Mouse (Mus musculus): ENCODE measurements at regions not wholly inside any gene's neighbourhood (a gene's known extent, or its start where the extent isn't known, plus 50 kb on each side); places are given as distances from the start of the nearest gene placed in this dataset.
"Not testable (repeated sequence)": the region's sequence is repeated elsewhere in the genome, so short reads cannot be mapped to it uniquely, and the experiment has no call there.

DNA sequence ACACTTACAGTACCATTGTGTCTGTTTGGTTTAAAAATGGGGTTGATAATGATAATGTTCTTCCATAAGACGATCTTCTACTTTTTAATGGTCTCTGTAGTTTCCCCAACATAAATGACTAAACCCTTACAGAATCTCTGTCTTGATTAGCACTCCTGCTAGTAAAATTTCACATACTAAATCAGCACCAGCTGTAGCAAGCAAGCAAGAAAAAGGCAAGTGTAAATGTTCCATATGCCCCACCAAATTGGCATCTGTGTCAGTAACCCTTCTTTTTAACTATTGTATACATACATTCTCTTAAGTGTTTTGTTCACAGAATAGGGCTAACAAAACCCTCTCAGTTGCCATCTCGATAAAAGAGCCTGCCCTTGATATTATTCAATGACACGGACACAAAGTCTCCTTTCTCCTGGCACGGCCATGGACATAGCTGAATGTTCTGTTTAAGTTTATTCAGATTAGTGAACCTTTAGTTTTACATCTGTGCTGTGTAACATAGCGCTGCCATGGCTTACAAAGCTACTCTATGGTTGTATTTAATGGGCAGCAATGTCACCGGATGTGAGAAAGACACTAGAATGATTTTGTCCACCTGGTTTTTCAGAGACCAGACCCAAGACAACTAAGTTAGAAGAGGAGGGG lies 414.3 kb downstream of the Gtdc1 start:
- no peak for DNase-seq

DNA sequence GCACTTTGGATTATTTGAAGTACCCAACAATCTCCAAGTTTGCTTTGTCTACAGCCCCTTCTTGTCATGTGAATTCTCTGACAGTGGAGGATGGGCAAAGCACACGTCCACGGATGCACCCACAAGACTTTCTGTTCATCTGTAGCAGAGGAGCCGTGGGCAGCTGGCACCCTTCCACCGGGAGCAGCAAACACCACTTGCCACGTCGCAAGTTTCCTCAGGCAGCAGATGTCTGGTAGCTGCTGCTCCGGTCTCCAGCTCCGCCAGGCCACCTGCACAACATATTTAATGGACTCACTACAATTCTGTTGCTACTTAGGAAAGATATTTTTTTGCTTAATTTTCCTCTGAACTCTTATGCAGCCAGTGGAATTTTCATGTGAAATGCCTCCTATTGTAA lies 415.1 kb downstream of the Gtdc1 start:
- DNase-seq = peak; percentile 87

DNA sequence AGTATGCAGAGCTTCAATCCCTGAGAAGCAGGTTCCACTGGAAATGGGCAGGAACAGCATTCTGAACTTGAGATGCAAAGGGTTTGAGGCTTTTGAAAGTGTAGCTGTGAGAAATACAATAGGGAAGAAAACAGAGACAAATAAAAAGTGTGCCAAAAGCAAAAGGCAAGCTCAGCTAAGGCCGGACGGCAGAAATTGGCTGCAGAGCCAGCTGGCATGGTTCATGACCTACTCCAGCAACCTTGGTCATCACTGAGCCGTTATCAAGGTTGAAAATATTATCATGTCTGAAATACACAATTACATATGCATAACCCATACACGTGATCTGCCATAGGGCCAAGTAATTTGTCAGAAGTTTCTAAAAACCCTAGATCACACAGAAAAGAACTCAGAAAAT lies 418.4 kb downstream of the Gtdc1 start:
- DNase-seq = no peak

DNA sequence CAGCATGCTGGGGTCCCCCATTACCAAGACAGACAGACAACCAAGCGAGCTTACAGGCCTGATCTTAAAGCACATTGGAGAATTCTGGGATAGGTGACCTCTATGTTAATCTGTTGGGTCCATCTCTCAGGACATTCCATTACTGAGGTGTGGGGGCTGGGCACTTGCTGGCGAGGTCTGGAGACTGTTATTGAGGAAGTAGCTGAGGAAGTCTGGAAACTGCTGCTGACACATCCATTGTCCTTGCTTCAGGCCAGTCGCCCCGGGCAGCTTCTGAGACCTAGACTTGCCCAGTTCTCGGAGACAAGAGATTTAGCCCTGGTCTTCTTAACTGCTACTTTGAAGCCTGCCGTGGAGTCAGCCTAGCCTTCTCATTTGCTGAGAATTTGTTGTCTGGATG lies 423.2 kb downstream of the Gtdc1 start:
- no peak for DNase-seq

DNA sequence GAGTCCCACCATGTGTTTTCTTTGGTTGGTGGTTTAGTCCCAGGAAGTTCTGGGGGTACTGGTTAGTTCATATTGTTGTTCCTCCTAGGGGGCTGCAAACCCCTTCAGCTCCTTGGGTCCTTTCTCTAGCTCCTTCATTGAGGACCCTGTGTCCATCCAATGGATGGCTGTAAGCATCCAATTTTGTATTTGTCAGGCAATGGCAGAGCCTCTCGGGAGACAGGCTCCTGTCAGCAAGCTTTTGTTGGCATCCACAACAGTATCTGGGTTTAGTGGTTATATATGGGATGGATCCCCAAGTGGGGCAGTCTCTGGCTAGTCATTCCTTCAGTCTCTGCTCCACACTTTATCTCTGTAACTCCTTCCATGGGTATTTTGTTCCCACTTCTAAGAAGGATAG lies 436.7 kb downstream of the Gtdc1 start:
- not testable (repeated sequence) for DNase-seq

DNA sequence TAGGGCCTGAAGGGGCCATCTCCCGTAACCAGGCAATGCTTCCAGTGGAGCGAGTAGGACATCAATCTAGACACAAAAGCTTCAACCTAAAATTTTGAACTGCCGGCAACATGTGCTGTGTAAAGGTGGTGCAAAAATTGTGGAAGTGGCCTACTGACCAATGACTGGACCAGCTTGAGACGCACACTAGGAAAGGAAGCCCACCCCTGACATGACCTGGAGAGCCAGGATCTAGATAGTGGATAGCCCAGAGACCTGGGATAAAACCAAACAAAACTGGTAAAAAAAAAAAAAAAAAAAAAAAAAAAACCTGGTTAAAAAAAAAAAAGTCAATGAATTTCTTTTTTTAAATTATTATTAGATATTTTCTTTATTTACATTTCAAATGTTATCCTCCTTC lies 437.2 kb downstream of the Gtdc1 start:
- no peak for DNase-seq

DNA sequence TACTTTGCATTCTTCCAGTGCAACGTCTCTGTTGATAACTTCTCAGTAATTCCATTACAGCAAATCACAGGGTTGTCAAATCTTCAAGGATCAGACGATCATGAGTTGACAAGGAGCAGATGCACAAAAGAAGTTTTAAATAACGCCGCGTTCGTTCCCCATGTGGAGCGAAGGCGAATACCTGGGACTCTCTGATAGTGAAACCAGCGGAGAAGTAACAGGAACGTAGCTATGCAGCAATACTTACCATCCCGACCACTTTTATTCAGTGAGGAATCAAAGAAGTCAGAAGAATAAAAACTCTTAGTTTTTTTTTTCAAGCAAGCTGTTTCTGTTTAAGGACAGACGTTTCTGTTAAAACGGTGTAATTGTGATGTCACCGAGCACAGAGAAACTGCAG lies 441.6 kb downstream of the Gtdc1 start:
- no peak for DNase-seq

DNA sequence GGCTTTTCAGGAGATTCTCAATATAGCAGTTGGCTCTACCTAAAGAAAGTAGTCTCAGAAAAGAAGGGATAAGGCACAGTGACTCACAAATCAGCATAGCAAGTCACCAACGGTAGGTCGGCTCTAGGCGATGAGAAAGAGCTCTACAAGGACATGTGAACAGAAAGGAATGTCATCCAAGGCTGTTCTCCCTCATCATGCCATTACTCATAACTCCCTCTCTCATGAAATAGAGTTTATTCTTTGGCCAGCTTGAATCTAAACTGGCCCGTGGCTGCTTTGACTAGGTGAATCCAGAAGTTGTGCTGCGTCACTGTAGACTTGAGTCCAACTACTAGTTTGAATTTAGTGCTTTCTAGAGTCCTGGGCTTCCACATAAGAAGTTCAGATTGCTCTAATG lies 447.7 kb downstream of the Gtdc1 start:
- no peak for DNase-seq

DNA sequence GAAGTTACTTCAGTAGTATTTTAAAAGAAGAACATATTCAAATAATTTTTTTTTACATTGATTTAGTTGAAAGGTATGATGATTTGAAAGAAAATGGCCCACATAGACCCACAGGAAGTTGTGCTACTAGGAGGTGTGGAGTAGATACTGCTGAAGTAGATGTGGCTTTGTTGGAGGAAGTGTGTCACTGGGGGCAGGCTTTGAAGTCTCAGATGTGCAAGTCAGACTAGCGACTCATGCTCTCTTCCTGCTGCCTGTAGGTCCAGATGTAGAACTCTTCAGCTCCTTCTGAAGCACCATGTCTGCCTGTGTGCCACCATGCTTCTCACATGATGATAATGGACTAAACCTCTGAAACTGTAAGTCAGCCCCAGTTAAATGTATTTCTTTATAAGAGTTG lies 452.0 kb downstream of the Gtdc1 start:
- DNase-seq = no peak

DNA sequence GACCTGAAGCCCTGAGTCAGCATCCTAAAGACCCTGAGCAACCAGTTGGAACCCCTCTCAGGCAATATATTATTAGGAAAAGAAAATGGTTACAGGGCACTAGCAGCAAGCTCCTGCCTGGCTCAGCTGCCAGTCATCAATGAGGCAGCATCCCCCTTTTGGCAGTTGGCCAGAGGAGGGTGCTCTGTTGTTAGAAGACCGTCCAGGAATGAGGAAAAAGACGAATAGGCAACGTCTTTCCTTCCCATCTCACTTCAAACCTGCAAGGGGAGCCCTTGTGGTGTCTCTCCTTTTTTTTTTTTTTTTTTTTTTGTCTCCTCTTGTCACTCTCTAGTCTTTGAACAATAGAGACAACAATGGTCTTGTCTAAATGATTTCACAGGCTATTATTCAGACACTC lies 452.8 kb downstream of the Gtdc1 start:
- no peak for DNase-seq

DNA sequence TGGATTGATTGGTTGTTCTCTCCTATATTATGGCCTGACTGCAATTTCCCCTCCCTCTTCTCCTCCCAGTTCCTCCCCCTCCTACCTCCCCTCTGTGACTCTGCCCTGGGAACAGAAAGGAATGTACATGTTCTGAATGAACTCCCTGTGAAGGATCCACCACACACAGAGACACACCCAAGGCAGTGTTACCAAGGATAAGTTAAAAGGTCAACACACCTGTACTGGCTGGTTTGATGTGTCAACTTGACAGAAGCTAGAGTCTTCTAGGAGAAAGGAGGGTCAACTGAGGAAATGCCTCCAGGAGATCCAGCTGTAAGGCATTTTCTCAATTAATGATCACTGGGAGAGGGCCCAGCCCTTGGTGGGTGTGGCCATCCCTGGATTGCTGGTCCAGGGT lies 456.1 kb downstream of the Gtdc1 start:
- DNase-seq = no peak

DNA sequence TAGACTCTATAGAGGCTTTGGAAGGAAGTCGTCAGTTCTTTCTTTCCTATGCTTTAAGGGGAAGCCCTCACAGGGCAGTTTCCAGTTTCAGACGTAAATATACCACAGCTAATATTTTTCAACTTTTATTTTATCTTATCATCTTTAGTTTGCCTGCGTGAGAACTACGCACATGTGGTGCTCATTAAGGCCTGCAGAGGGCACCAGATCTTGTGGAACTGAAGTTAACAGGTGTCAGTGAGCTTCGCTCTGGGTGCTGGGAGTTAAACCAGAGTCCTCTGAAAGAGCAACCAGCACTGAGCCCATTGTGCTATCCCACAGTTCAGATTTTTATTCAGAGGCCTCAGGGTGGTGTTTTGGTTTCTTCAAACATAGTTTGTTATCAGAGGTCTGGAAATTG lies 456.5 kb downstream of the Gtdc1 start:
- no peak for DNase-seq

DNA sequence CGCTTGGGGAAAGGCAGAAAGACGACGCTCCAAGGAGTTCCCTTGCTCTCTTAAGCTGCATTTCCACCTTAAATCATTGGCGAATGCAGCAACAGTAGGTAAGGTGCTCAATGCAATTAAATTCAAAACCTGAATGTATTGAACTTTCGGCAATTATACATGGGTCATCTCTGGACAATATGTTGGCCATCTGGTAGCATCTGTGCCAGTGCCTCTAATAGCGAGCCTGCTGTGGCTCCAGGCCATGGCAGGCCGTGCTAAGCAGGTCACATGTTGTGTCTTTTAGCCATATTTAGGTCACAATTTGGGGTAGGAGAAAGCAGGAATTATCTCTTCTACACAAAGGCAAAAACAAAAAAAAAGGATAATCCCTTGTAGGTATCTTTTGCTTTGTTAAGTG lies 462.8 kb downstream of the Gtdc1 start:
- no peak for DNase-seq

DNA sequence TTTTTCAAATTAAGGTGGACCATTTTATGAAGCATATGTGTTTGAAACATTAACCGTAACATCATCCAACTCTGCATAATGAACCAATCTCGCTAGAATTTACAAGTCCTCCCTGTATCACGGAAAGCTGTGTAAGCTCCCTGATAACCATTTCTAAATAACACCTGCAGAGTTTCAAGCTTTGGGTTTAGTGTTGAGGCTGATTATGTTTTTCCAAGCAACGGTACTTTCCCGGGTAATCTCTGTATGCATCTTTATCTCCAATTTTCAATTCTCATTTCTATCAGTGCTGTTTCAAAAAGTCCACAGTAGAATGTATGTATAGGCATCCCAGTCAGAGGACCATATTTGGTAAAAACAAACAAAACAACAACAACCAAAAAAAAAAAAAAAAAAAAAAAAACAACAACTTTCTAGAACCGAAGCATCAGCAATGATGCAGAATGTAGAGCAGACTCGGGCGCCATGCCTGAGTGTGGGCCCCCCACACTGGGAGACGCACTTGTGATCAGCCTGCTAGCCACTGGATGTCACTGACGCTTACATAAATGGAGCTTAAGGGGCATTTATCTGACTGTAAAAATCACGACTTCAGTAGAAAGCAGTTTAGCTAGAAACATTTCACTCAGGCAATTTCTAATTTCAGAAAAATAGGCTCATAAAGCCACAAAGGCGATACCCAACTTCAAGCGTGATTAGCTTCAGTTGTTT lies 464.7 kb downstream of the Gtdc1 start:
- DNase-seq = no peak

DNA sequence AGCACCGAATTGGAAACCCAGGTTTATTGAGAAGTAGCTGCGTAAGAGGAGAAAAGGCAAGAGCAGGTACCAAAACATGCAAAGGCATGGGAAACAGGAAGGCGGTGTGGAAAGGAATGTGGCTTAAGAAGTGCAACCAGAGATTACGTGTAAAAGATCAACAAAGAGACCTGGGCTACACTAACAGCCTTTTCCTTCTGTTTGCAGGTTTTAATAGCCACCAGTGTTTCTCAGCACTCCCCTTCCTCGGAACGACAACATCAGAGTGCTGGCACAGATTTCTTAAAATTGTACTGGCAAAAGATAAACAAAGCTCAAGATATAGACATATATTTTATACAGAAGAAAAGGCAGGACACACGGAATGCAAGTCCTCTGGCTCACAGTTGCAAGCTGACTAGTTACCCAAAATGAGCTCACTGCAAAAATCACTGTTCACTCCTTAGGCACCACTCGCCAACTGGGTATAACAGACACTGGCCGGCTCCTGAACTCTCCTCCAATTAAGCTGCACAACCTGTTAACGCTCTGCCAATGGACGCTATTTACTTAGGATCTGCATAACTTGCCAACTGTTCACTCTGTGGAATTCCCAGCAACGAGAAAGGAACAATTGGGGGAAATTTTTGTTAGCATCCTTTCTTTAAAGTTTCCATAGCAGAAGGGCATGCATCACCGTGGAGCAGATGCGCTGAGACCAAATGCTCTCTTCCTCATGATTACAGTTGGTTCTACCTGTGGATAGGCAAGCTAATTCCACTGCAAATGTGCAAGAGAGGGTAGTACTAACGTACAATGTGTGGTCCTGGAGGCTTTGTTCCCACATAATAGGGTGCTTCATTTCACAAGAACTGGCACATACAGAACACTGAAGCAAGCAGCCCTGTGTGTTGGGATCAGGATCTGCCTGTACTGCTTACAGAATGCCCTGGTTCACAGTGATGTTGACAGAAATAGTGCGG lies 465.9 kb downstream of the Gtdc1 start:
- DNase-seq = no peak

DNA sequence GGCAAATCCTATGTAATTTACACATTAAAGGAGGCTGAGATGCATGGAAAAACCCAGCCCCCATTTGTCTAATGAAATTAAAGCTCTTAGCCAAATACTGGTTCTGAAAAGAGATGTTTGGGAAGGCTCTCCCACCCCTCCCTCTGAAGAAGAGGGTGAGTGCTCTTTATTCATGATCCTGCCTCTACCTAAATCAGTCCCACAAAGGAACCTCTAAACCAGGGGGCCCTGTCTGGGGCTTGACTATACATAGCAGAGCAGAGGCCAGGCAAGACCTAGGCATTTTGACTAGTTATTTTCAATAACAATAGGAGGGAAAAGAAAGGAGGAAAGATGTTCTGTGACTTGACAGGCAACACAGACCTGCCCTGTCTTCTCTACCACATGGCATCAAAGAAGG lies 478.0 kb downstream of the Gtdc1 start:
- DNase-seq = no peak
